Mouse (Mus musculus) kidney, postnatal 0 days (tissue): ENCODE measurements around the gene Emp2. TPM values are rescaled to one million over a fixed set of nuclear protein-coding genes. Genes with fewer than 3 reads are reported as not detected.

ENCODE experiments used
- ATAC-seq: fragments of 200-750 bp; cut with Nextera tagmentation; replicated peaks from 2 replicates; pipeline ENCODE4 v1.8.0; 2017; ENCODE audit warnings: low read depth, moderate number of reproducible peaks, moderate TSS enrichment, moderate library complexity; ENCODE audit not compliant: low FRiP score
- DNase-seq: peaks from one replicate; pipeline ENCODE4 v3.0.0-alpha.2; 2016; ENCODE audit warnings: low spot score
- H3K27ac ChIP-seq: fragments of 300-500 bp; sonication (generic); 2 replicates; pipeline ENCODE4 v1.5.1; 2014; ENCODE audit warnings: mild to moderate bottlenecking
- H3K27me3 ChIP-seq: fragments of 300-500 bp; sonication (generic); 2 replicates; pipeline ENCODE4 v1.6.1; 2014; ENCODE audit warnings: low read length, mixed read lengths; ENCODE audit not compliant: insufficient read depth
- H3K36me3 ChIP-seq: fragments of 300-500 bp; sonication (generic); 2 replicates; pipeline ENCODE4 v1.6.1; 2014; ENCODE audit warnings: low read length, mixed read lengths; ENCODE audit not compliant: insufficient read depth
- H3K4me1 ChIP-seq: fragments of 300-500 bp; sonication (generic); replicated peaks from 2 replicates; pipeline ENCODE4 v1.6.1; 2014; ENCODE audit warnings: antibody characterized with exemption, low read length, mixed read lengths; ENCODE audit not compliant: insufficient read depth
- H3K4me2 ChIP-seq: fragments of 300-500 bp; sonication (generic); 2 replicates; pipeline ENCODE4 v1.6.1; 2014; ENCODE audit warnings: mild to moderate bottlenecking, low read length, moderate library complexity, mixed read lengths
- H3K4me3 ChIP-seq: fragments of 300-500 bp; sonication (generic); replicated peaks from 2 replicates; pipeline ENCODE4 v1.5.1; 2014; ENCODE audit warnings: low read depth, low read length
- H3K9ac ChIP-seq: fragments of 300-500 bp; sonication (generic); 2 replicates; pipeline ENCODE4 v1.6.1; 2014; ENCODE audit warnings: low read depth, low read length
- H3K9me3 ChIP-seq: fragments of 300-500 bp; sonication (generic); replicated peaks from 2 replicates; pipeline ENCODE4 v1.6.1; 2016; ENCODE audit warnings: low read length, inconsistent platforms, mixed read lengths
- CTCF ChIP-seq: IDR thresholded peaks from 2 replicates; pipeline ENCODE4 v1.5.1; 2016; ENCODE audit warnings: antibody characterized with exemption, low read depth, mild to moderate bottlenecking, moderate library complexity
- WGBS: fragments of 180-500 bp; shearing (Covaris S2); extraction: QIAGEN DNeasy Blood & Tissue Kit; methylation state at CpG from one replicate; pipeline ENCODE4 v1.1.7; 2014; 5-methylcytosine and 5-hydroxymethylcytosine counted together
- polyA plus RNA-seq: library from polyadenylated mRNA; unstranded; fragments of >200 nt; fragmentation: Nextera tagmentation; extraction: Ambion mirVana; gene quantifications from 2 replicates; pipeline ENCODE4 v1.2.1, GENCODE M21; 2015

Emp2 gene
- polyA plus RNA-seq, 1 experiment from 2014 or later = 17.6 TPM

DNA sequence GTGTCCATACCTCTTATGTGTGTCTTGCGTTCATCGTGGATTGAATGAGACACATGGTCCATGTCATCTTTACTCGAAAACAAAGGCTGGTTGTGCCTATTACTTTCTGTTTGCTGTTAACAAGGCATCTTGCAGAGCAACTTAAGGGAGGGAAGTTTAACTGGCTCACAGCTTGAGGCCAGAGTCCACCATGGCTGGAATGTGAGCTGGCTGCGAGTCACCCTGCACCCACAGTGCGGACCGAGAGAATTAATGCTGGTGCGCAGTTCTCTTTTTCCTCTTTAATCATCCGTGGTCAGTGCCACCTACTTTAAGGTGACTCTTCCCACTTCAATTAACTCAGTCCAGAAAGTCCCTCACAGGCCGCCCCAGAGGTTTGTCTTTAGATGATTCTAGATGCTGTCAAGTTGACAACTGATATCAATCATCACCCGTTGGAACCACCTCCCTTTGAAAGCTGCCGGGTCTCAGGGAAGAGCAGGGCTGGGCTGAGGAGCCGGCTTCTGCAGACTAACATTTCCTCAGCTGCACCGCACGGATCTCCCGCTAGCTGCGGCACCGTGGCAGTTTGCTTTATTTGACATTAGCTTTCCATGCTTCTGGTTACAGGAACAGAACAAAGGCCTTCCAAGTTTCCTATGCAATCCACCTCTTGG, 6.3 kb upstream of the Emp2 start:
- Histone ChIP-seq H3K27me3 (0 out of 2 replicates have a peak, but pooled peaks cover 2% of the 10 kb centered on the region), H3K36me3 (no peaks in the 10 kb centered on the region), H3K4me1 (no peaks in the 10 kb centered on the region), H3K4me2 (no peak overlapping the region), H3K27ac (no peak overlapping the region), H3K4me3 (no peak overlapping the region), H3K9me3 (no peaks in the 10 kb centered on the region), H3K9ac (no peak overlapping the region)
- ATAC-seq (peak; percentile 63), DNase-seq (no peak)
- TF ChIP-seq CTCF = no peak
- WGBS = 45% methylated on average over 17 of the region's 17 CpGs

GRCm38 (mm10) chr16:10317197-10317544, 3.4 kb upstream of the Emp2 start:
- ATAC-seq (no peak), DNase-seq (no peak)
- Histone ChIP-seq H3K9me3 (no peaks in the 10 kb centered on the region), H3K27me3 (0 out of 2 replicates have a peak, but pooled peaks cover 2% of the 10 kb centered on the region), H3K4me3 (no peak overlapping the region), H3K27ac (no peak overlapping the region), H3K4me1 (no peaks in the 10 kb centered on the region; the same call in 1 of the 2 replicates), H3K9ac (no peak overlapping the region), H3K36me3 (no peaks in the 10 kb centered on the region), H3K4me2 (no peak overlapping the region)
- 58% methylated on average over 4 of the region's 4 CpGs for WGBS
- no peak for TF ChIP-seq CTCF

DNA sequence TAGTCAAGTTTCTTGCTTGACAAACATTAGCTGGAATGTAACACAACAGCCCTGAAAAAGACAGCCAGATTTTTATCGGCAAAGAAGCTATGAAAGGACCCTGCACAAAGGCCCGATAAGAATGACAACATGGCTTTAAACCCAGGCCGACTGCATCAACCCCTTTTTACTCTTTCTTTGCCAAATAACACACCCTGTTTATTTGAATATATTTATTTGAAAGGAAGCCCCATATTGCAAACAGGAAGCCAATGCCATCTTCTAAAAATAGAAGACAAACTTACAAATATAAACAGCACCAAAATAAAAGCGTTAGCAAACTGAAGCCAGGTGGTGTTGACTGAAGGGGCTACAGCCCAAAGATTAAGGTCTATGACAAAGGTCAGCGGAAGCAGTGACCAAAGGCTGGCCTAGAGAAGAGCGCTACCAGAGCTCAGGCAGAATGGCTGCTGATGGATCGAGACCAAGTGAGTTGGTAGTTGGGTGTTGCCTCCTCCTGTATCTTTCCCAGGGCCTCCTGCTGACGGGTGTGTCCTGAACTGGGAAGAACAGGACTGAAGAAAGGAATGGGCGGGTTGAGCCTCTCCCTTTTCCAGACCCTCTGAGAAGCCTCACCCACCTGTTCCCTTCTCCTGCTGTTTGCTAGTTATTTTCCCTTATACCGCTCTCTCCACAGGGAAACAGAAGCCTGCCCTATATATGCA, 2.9 kb upstream of the Emp2 start:
- no peak overlapping the region for H3K4me3 ChIP-seq
- no peaks in the 10 kb centered on the region for H3K36me3 ChIP-seq
- no peak for TF ChIP-seq CTCF
- no peak overlapping the region for H3K9ac ChIP-seq
- H3K4me2 ChIP-seq = no peak overlapping the region
- no peaks in the 10 kb centered on the region; the same call in 1 of the 2 replicates for H3K4me1 ChIP-seq
- 0 out of 2 replicates have a peak, but pooled peaks cover 2% of the 10 kb centered on the region for H3K27me3 ChIP-seq
- no peaks in the 10 kb centered on the region for H3K9me3 ChIP-seq
- no peak overlapping the region for H3K27ac ChIP-seq
- WGBS = 80% methylated on average over 10 of the region's 10 CpGs
- ATAC-seq (no peak), DNase-seq (no peak)

GRCm38 (mm10) chr16:10313226-10313625, 542 bp downstream of the Emp2 start:
- Histone ChIP-seq H3K27ac (peak overlapping the region; percentile 13; the same call in 1 of the 2 replicates), H3K4me2 (peak overlapping the region; percentile 78), H3K9me3 (no peaks in the 10 kb centered on the region), H3K4me1 (no peaks in the 10 kb centered on the region; the same call in 1 of the 2 replicates), H3K9ac (peak overlapping the region; percentile 73), H3K27me3 (0 out of 2 replicates have a peak, but pooled peaks cover under 1% of the 10 kb centered on the region), H3K36me3 (no peaks in the 10 kb centered on the region), H3K4me3 (peak overlapping the region; percentile 52)
- ATAC-seq (peak; percentile 49), DNase-seq (no peak)
- peak; percentile 37 for TF ChIP-seq CTCF
- WGBS = 4% methylated on average over 15 of the region's 15 CpGs

DNA sequence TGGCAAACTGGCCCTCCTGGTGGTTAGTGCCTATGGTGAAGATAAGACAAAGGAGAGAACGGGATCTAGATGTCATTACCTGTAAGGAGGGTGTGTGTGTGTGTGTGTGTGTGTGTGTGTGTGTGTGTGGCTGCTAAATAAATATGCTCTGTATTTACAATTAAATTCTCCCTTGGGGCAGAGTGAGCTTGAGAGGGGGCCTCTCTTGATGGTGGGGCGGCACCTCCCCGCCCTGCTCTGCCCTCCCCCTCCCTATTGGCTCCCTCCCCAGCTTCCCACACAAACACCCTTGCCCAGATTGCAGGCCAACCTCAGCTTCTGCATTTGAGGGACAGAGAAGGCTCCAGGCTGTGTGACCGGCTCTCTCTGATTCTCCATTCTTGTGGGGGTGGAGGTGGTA, 1.8 kb downstream of the Emp2 start:
- Histone ChIP-seq H3K36me3 (no peaks in the 10 kb centered on the region), H3K9me3 (no peaks in the 10 kb centered on the region), H3K27me3 (no peaks in the 10 kb centered on the region), H3K4me1 (no peaks in the 10 kb centered on the region; the same call in 1 of the 2 replicates), H3K9ac (no peak overlapping the region), H3K4me2 (no peak overlapping the region), H3K4me3 (no peak overlapping the region), H3K27ac (no peak overlapping the region)
- DNase-seq = no peak
- ATAC-seq = no peak
- 67% methylated on average over 4 of the region's 4 CpGs for WGBS
- TF ChIP-seq CTCF = no peak

GRCm38 (mm10) chr16:10311086-10311485, 2.7 kb downstream of the Emp2 start:
- H3K4me2 ChIP-seq = no peak overlapping the region
- no peak overlapping the region for H3K27ac ChIP-seq
- no peak overlapping the region for H3K4me3 ChIP-seq
- no peaks in the 10 kb centered on the region for H3K27me3 ChIP-seq
- H3K9ac ChIP-seq = no peak overlapping the region
- no peaks in the 10 kb centered on the region; the same call in 1 of the 2 replicates for H3K4me1 ChIP-seq
- no peaks in the 10 kb centered on the region for H3K36me3 ChIP-seq
- H3K9me3 ChIP-seq = no peaks in the 10 kb centered on the region
- DNase-seq (no peak), ATAC-seq (no peak)
- 48% methylated on average over 3 of the region's 3 CpGs for WGBS
- no peak for TF ChIP-seq CTCF
